Mouse (Mus musculus) bone marrow macrophage, adult 2 months (primary cell): Measurements from ENCODE around the gene Gm14226.
"Not testable (repeated sequence)": the region's sequence is repeated elsewhere in the genome, so short reads cannot be mapped to it uniquely, and the experiment has no call there.

ENCODE experiments used
- CTCF ChIP-seq: IDR thresholded peaks from 2 replicates; pipeline ENCODE4 v1.5.1; 2012; ENCODE audit warnings: low read depth, mild to moderate bottlenecking, low read length, moderate library complexity
- POLR2A ChIP-seq: IDR thresholded peaks from 2 replicates; pipeline ENCODE4 v1.6.1; 2012; ENCODE audit warnings: mild to moderate bottlenecking, low read depth, low read length, borderline replicate concordance

GRCm38 (mm10) chr2:155018251-155018755 is at the start of gene Gm14226:
- TF ChIP-seq CTCF, POLR2A: not testable (repeated sequence)
